Mouse (Mus musculus): ENCODE results near the gene Krtap11-1. TPM values are rescaled to one million over a fixed set of nuclear protein-coding genes. Genes with fewer than 3 reads are reported as not detected.

Gene Krtap11-1
- total RNA-seq, 2 experiments from 2014 or later = not detected

DNA sequence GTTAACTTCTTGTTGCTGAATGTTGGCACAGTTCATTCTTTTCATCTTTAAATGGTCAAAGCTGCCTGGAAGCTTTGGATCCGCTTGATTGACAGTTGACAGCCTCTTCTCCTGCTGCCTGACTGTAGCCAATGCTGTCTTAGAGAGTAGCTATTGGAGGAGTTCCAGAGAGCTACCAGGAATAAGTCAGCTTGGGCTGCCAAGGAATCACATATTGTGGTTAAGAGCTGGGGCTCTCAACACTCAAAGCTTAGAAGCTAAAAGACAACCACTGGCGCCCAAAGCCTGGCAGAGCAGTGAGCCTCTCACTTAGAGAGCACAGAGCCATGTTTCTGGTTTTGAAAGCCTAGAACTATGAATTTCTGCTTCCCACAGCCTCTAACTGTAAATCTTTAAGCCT is 50.4 kb downstream of the Krtap11-1 start:
- intact Hi-C loops (cut with DNase I) = no loop called here
- peak in 1 of 2 experiments; percentile 30 for DNase-seq (ENCODE audit: low spot score in 2 of 2)

Other genes with a start within 250 kb of the Krtap11-1 start
- gene Krtap21-1, start 167.3 kb downstream of the Krtap11-1 start, total RNA-seq (2021) = not detected
- gene Krtap6-2, start 151.1 kb downstream of the Krtap11-1 start, total RNA-seq (2021) = not detected
- gene Krtap8-1, start 83.2 kb downstream of the Krtap11-1 start, total RNA-seq (2021) = not detected
- gene Krtap7-1, start 62.9 kb downstream of the Krtap11-1 start, total RNA-seq (2021) = not detected